Mouse (Mus musculus): Measurements from ENCODE around the gene Rtn4. TPM values are rescaled to one million over a fixed set of nuclear protein-coding genes. Genes with fewer than 3 reads are reported as not detected.
A peak's percentile ranks its signal among the peaks of the same experiment; 100 is the strongest.
"Not testable (repeated sequence)": the region's sequence is repeated elsewhere in the genome, so short reads cannot be mapped to it uniquely, and the experiment has no call there.

The Rtn4 gene
- total RNA-seq, 2 experiments from 2014 or later = 715 to 734 TPM

GRCm38 (mm10) chr11:29709512-29709911 is 16.8 kb downstream of the Rtn4 start:
- no peak for DNase-seq

- DNase-seq = no peak
These were observed 21.4 kb downstream of the Rtn4 start for GRCm38 (mm10) chr11:29714114-29714513.

- DNase-seq = no peak
These were observed 22.0 kb downstream of the Rtn4 start for GRCm38 (mm10) chr11:29714789-29715188.

- no peak for DNase-seq
These were observed 22.8 kb downstream of the Rtn4 start for GRCm38 (mm10) chr11:29715499-29715898.

GRCm38 (mm10) chr11:29718541-29718940 is 25.8 kb downstream of the Rtn4 start:
- peak; percentile 21 for DNase-seq

- no peak for DNase-seq
These were observed 26.9 kb downstream of the Rtn4 start for GRCm38 (mm10) chr11:29719597-29719996.

- no peak for DNase-seq
These were observed 31.5 kb downstream of the Rtn4 start for GRCm38 (mm10) chr11:29724213-29724612.

GRCm38 (mm10) chr11:29725167-29725566 is 32.4 kb downstream of the Rtn4 start:
- DNase-seq = no peak

GRCm38 (mm10) chr11:29725610-29726009 is 32.9 kb downstream of the Rtn4 start:
- no peak for DNase-seq

- DNase-seq = no peak
These were observed 35.2 kb downstream of the Rtn4 start for GRCm38 (mm10) chr11:29727901-29728300.

GRCm38 (mm10) chr11:29739752-29740151 is 47.0 kb downstream of the Rtn4 start:
- DNase-seq = no peak

- no peak for DNase-seq
These were observed 52.1 kb downstream of the Rtn4 start for GRCm38 (mm10) chr11:29744760-29745430.

GRCm38 (mm10) chr11:29745513-29745912 is 52.8 kb downstream of the Rtn4 start:
- no peak for DNase-seq

- no peak for DNase-seq
These were observed 53.5 kb downstream of the Rtn4 start for GRCm38 (mm10) chr11:29746203-29746602.

- no peak for DNase-seq
These were observed 54.6 kb downstream of the Rtn4 start for GRCm38 (mm10) chr11:29747365-29747764.

- no peak for DNase-seq
These were observed 55.1 kb downstream of the Rtn4 start for GRCm38 (mm10) chr11:29747881-29748280.

- no peak for DNase-seq
These were observed 56.2 kb downstream of the Rtn4 start for GRCm38 (mm10) chr11:29748750-29749467.

- no peak for DNase-seq
These were observed 56.7 kb downstream of the Rtn4 start for GRCm38 (mm10) chr11:29749468-29749829.

GRCm38 (mm10) chr11:29751013-29751412 is 58.3 kb downstream of the Rtn4 start:
- DNase-seq = no peak

GRCm38 (mm10) chr11:29751648-29752611 is 59.2 kb downstream of the Rtn4 start:
- DNase-seq = no peak

- DNase-seq = not testable (repeated sequence)
These were observed 63.3 kb downstream of the Rtn4 start for GRCm38 (mm10) chr11:29756007-29756406.

GRCm38 (mm10) chr11:29758617-29759016 is 65.9 kb downstream of the Rtn4 start:
- no peak for DNase-seq

- DNase-seq = no peak
These were observed 68.6 kb downstream of the Rtn4 start for GRCm38 (mm10) chr11:29761387-29761786.
